ENCODE assay signal across 9 mouse cellular contexts in genomic region chr2:167958843-167959242, GRCm38 (mm10). TPM values are rescaled to one million over a fixed set of nuclear protein-coding genes. Genes with fewer than 3 reads are reported as not detected.
DNase-seq lines count a peak whose midpoint lies in the region; ATAC-seq and TF ChIP-seq lines count a peak whose summit lies in the region.
"Had no signal": no experiment of that assay in that cellular context is flagged by ENCODE, and none has a peak within 500 bp of the region (broad histone marks: within the 10 kb centered on the region; RNA-seq: fewer than 3 reads in every experiment).

No protein-coding gene starts in this region.

- peaks cover 23% of the 10 kb centered on the region for H3K4me1 ChIP-seq in heart, adult 2 months (ENCODE audit: control insufficient read depth, insufficient read depth, low read length)
- peaks cover 28% of the 10 kb centered on the region for H3K4me1 ChIP-seq in kidney, embryonic 15.5 days
- peaks cover 48% of the 10 kb centered on the region for H3K4me1 ChIP-seq in lung, embryonic 15.5 days

- ATAC-seq in cerebellum, adult (ENCODE audit: insufficient number of reproducible peaks, low FRiP score, low TSS enrichment): 0 out of 2 replicates have a peak, but pooled peaks have one; percentile 13
- ATAC-seq in kidney, embryonic 15.5 days (replicated peaks; ENCODE audit: low FRiP score): no peak
- no peak for ATAC-seq in lung, embryonic 15.5 days (ENCODE audit: borderline replicate concordance, extremely low read depth, low FRiP score, low TSS enrichment)
- ATAC-seq: Patski had no signal

- 0 out of 2 replicates have a peak, but pooled peaks have one; percentile 47 for TF ChIP-seq EP300 in heart, adult 2 months (IDR thresholded peaks at IDR 0.05; ENCODE audit: insufficient read depth, low read depth, low read length)

- no peaks in the 10 kb centered on the region for H3K27me3 ChIP-seq in heart, adult 2 months (ENCODE audit: control insufficient read depth, insufficient read depth, low read length)
- no peaks in the 10 kb centered on the region for H3K27me3 ChIP-seq in kidney, embryonic 15.5 days
- H3K27me3 ChIP-seq in lung, embryonic 15.5 days: no peaks in the 10 kb centered on the region
- H3K27me3 ChIP-seq in splenic B cell, adult 2 months (ENCODE audit: control insufficient read depth, insufficient read depth, low read length, poor library complexity, severe bottlenecking): no peaks in the 10 kb centered on the region
- H3K27me3 ChIP-seq: Patski had no signal

- DNase-seq in left cerebral cortex, postnatal 14 days (ENCODE audit: low spot score in 2 of 2): peak; percentile 59 to 65
- no peak for DNase-seq in left cerebral cortex, adult 18-20 months (ENCODE audit: low spot score in 2 of 2)
- DNase-seq in heart, adult 2 months: peak; percentile 83 to 91
- peak; percentile 75 for DNase-seq in splenic B cell, adult 2 months (ENCODE audit: low read depth, low spot score)
- no peak for DNase-seq in retina, embryonic 14.5 days (ENCODE audit: low spot score)

- peaks cover 10% of the 10 kb centered on the region; the same call in 1 of the 2 replicates for H3K36me3 ChIP-seq in heart, adult 2 months (ENCODE audit: control insufficient read depth, insufficient read depth, low read length)
- H3K36me3 ChIP-seq in kidney, embryonic 15.5 days: peaks cover 4% of the 10 kb centered on the region
- H3K36me3 ChIP-seq in lung, embryonic 15.5 days: no peaks in the 10 kb centered on the region
- no peaks in the 10 kb centered on the region; the same call in 1 of the 2 replicates for H3K36me3 ChIP-seq in splenic B cell, adult 2 months (ENCODE audit: control insufficient read depth, insufficient read depth, low read length, poor library complexity, severe bottlenecking)

- H3K9ac ChIP-seq in heart, adult 2 months (ENCODE audit: low read depth, low read length): no peak overlapping the region
- no peak overlapping the region for H3K9ac ChIP-seq in kidney, embryonic 15.5 days
- no peak overlapping the region for H3K9ac ChIP-seq in lung, embryonic 15.5 days

- peaks cover 2% of the 10 kb centered on the region; the same call in 1 of the 2 replicates for H3K79me2 ChIP-seq in heart, adult 2 months (replicated peaks; ENCODE audit: control insufficient read depth, insufficient read depth, low read length)

- intact Hi-C loops in left cerebral cortex, postnatal 14 days (cut with DNase I): no loop called here
- intact Hi-C loops in heart, adult 2 months (cut with DNase I): no loop called here

- no peak overlapping the region for H3K4me3 ChIP-seq in heart, adult 2 months
- no peak overlapping the region for H3K4me3 ChIP-seq in kidney, embryonic 15.5 days (replicated peaks)
- no peak overlapping the region for H3K4me3 ChIP-seq in lung, embryonic 15.5 days

- TF ChIP-seq POLR2A in heart, adult 2 months (IDR thresholded peaks at IDR 0.05; ENCODE audit: insufficient read depth, low read depth, low read length): no peak

- WGBS in heart, adult 2 months: under 1% methylated on average over 4 of the region's 4 CpGs
- 52% methylated on average over 4 of the region's 4 CpGs for WGBS in kidney, embryonic 15.5 days
- WGBS in lung, embryonic 15.5 days: 5% methylated on average over 4 of the region's 4 CpGs

- no peak overlapping the region for H3K4me2 ChIP-seq in kidney, embryonic 15.5 days
- H3K4me2 ChIP-seq in lung, embryonic 15.5 days: peak overlapping the region; percentile 26; the same call in 1 of the 2 replicates

- no peak for TF ChIP-seq CTCF in heart, adult 2 months (IDR thresholded peaks at IDR 0.05)

- peak overlapping the region; percentile 77 for H3K27ac ChIP-seq in heart, adult 2 months
- peak overlapping the region; percentile 19; the same call in 1 of the 2 replicates for H3K27ac ChIP-seq in kidney, embryonic 15.5 days
- peak overlapping the region; percentile 77 for H3K27ac ChIP-seq in lung, embryonic 15.5 days

- H3K9me3 ChIP-seq in kidney, embryonic 15.5 days (replicated peaks): no peaks in the 10 kb centered on the region
- H3K9me3 ChIP-seq in lung, embryonic 15.5 days: no peaks in the 10 kb centered on the region

RNA-seq across cellular contexts. Expression of gene Ptpn1, which starts 27.0 kb away (rescaled TPM):
- total RNA-seq in left cerebral cortex, postnatal 14 days (2021): 10 to 100 TPM; 62.3 to 66.7 TPM
- 10 to 100 TPM; 60.8 to 62.7 TPM for total RNA-seq in left cerebral cortex, adult 18-20 months (2021)
- total RNA-seq in heart, adult 2 months (2021): 10 to 100 TPM; 21.4 to 23.2 TPM
- 15.7 and 17.6 TPM in 2 replicates for polyA plus RNA-seq in heart, adult 2 months (2012; rRNA removed)
- 57.4 and 71.2 TPM in 2 replicates for polyA plus RNA-seq in kidney, embryonic 15.5 days (2015; fragmentation: Nextera tagmentation; extraction: Ambion mirVana)
- 65.8 and 74.4 TPM in 2 replicates for polyA plus RNA-seq in lung, embryonic 15.5 days (2015; fragmentation: Nextera tagmentation; extraction: Ambion mirVana)

RNA-seq across cellular contexts. Expression of gene Ripor3, which starts 51.6 kb away (rescaled TPM):
- total RNA-seq in left cerebral cortex, postnatal 14 days (2021): 1 to 10 TPM in 1 of 2 experiments, under 1 TPM in 1; 0.42 to 1.5 TPM
- under 1 TPM; 0.33 to 0.59 TPM for total RNA-seq in left cerebral cortex, adult 18-20 months (2021)
- total RNA-seq in heart, adult 2 months (2021): under 1 TPM; 0.21 to 0.36 TPM
- 0.79 and 1.5 TPM in 2 replicates for polyA plus RNA-seq in heart, adult 2 months (2012; rRNA removed)
- 1.6 and 1.9 TPM in 2 replicates for polyA plus RNA-seq in kidney, embryonic 15.5 days (2015; fragmentation: Nextera tagmentation; extraction: Ambion mirVana)
- 2.3 TPM in 2 replicates for polyA plus RNA-seq in lung, embryonic 15.5 days (2015; fragmentation: Nextera tagmentation; extraction: Ambion mirVana)

Comparison
In these comparisons a context has a peak if more than half of its experiments do, and no peak if none do; other contexts are left out.
1. DNase-seq: peak in left cerebral cortex, postnatal 14 days (2 of 2), heart, adult 2 months (2 of 2) and splenic B cell, adult 2 months (single experiment); none in left cerebral cortex, adult 18-20 months (0 of 2) and retina, embryonic 14.5 days (single experiment).
2. H3K27ac ChIP-seq: peak in every context shown above with its lines; median percentile 77 in heart, adult 2 months; 77 in lung, embryonic 15.5 days; 19 in kidney, embryonic 15.5 days.